Mouse (Mus musculus) olfactory bulb, adult 2 months (tissue): ENCODE results near the gene Tpst1.

Experiments
- CTCF ChIP-seq: fragments of 200-500 bp; IDR thresholded peaks from 2 replicates; pipeline ENCODE4 v1.5.1; 2012; ENCODE audit warnings: low read depth, mild to moderate bottlenecking, low read length, moderate library complexity; ENCODE audit not compliant: insufficient read depth
- POLR2A ChIP-seq: fragments of 200-500 bp; IDR thresholded peaks from 2 replicates; pipeline ENCODE4 v1.6.1; 2012; ENCODE audit warnings: mild to moderate bottlenecking, low read depth, low read length, moderate library complexity; ENCODE audit not compliant: insufficient read depth

- no peak for TF ChIP-seq POLR2A
- no peak for TF ChIP-seq CTCF
Observed at GRCm38 (mm10) chr5:130031410-130032390, 41.4 kb upstream of the Tpst1 start.
